Mouse (Mus musculus) urinary bladder, postnatal 0 days (tissue): ENCODE measurements around the gene 2410015M20Rik. TPM values are rescaled to one million over a fixed set of nuclear protein-coding genes. Genes with fewer than 3 reads are reported as not detected.

Experiments used
- polyA plus RNA-seq: library from polyadenylated mRNA; unstranded; fragments of >200 nt; fragmentation: Nextera tagmentation; extraction: Ambion mirVana; gene quantifications from 2 replicates; pipeline ENCODE4 v1.2.1, GENCODE M21; 2015

Gene 2410015M20Rik
- 232 and 244 TPM in 2 replicates for polyA plus RNA-seq

DNA sequence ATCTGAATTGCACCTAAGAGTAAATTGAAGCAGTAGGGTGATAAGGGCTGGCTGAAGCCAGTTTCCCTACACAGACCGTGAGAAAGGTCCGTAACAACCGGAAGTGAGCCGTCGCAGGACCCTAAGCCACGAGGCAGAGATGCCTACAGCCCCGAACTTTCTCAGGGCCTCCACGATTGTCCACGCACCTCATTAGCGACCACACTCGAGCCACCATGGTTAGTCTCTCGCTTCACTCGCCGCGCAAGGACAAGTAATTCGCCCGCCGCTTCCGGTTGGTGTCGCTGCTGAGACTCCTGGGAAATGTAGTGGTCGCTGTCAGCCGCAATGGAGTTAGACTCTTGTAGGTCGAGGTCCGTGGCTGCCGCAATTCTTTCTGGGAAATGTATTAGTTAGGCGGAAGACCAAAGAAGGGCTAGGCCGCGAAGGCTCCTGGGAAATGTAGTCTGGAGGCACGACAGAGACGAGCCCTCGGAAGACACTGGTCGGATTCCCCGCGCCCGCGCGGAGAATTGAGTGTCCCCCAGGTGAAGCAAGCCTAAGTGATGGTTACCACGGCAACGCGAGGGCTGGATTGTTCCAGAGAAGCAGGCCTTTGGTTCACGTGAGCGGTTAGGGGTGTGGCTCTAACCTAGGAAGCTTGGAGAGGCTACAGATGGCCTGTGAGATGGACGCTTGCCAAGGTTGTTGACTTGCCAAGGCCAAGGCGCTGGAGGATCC lies at the start of gene 2410015M20Rik:
Gene 2410015M20Rik (minus strand): TSS at position 320 of the 720 bp plus-strand sequence.

DNA sequence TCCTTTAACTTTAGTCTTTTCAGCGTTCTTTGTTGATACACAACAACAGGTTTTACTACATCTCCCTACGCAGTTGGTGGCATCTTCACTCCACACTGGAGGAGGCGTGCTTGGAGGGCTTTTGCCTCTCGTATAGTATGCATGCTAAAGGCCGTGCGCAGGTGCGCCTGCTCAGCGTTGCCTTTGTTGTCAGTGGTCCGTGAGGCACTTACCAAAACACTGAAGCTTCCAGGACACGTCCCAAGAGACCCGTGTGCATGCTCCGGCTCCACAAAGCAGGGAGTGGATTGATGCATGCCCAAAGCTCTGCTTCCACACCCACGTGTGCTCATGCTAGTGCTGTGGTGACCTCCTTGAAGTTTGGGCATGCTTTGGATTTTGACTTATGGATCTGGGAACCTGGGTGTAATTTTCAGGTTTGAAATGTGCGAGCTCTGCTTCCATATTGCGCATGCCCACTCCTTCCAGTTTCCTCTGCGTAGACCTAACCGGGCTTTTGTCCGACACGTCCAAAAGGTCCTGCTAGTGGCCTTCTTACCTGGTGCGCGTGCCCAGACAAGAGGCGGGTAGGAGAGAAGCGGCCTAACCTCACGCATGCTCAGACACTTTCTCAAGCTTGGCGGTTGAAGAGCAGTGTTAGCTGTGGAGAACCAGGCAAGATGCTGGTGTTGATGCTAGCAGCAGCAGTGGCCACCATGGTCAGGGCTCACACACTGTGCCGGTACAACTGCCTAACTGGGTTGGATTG lies 18.1 kb upstream of the 2410015M20Rik start, which contains the start of gene Catsperd:
Gene Catsperd (plus strand): TSS at position 614 of the 748 bp plus-strand sequence.

DNA sequence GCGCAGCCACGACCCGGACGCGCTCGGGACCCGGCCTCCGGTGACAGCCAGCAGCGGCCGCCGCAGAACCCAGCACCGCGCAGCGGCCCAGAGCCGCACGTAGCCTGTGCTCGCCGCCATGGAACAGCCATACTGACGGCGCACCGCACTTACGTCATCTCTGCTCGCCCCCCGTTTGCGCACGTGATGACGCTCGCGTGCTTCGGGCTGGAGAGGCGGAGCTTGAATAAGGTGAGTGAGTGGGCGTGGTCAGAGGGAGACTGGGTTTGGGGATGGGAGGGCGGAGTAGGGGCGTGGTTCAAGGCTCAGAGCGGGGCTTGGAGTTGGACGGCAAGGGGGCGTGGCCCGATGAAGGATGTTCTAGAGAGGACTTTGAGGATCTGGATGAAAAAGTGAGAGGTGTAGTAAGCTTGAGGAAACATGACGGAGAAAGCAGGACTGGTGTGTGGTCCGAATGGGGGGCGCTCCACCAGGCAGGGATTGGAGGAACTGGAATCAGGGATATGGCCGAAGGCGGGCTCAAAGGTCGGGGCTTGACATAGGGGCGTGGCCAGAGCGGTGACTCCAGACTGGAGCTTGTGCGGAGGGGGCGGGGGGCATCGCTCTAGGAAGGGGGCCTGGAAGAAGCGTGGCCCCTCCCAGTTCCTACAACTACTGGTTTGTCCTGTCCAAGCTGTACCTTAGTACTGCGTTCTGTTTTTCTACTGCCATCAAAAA lies 17.3 kb upstream of the 2410015M20Rik start, which contains the start of gene Lonp1:
Gene Lonp1 (minus strand): TSS at position 134 of the 717 bp plus-strand sequence.

DNA sequence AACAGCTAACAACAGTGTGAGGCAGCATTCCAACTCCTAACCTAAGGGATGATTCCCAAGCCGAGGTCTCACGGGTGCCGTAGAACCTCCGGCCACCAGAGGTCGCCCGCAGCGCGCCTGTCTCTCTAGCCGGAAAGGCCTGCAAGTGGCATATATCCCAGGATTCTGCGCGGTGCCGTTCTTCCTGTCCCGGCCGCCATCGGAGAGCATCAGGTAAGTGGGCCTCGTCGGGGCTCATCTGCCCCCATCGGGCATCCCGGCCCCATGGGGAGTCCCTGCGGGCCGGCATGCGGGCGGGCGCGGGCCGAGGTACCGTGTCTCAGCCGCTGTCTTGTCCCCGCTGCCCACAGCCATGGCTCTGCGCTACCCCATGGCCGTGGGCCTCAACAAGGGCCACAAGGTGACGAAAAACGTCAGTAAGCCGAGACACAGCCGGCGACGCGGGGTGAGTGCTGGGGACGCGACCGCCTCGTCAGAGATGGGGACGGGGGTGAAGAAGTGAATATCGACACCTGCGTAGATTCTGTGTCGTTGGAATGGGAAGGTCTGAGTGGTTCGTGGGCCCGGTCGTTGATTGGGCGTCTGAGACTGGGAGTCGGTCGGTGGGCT lies 3.8 kb upstream of the 2410015M20Rik start, which contains the start of gene Rpl36:
Gene Rpl36 (plus strand): TSS at position 181 of the 609 bp plus-strand sequence.

DNA sequence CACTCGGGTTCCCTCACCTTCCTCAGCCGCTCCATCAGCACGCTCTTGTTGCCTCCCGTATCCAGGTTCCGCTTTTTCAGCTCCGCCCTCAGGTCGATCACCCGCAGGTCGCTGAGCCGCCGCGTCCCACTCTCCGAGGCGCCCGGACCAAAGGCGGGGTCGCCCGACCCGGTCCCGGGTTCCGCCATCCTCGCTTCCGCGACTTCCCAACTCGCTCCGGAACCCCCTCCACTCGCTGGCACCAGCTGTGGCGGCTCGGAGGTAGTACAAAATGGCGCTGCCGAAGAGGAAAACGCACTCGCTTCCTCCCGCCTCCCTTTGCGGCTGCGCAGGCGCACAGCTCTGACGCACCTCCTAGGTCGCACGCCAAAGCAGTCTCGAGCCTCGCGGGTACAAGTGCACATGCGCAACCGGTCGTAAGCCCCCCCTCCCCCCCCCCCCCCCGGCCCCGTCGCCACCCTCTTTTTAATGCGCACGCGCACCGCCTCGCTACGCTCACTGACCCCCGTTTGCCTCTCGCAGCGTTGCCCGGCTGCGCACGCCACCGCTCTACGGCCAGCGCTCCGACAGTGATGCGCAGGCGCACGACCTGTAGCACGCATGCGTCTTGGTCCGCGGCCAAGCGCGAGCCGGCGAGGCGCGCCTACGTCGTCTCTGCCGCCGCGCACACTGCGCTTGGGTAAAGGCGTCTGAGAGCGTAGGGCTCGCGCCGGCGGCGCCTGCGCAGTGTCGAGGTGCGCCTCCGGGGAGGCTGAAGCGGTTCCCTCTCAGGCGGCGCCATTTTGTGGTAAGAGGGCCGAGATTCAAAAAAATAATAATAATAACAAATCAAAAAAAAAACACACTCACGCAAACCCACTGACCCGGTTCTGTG lies 25.1 kb downstream of the 2410015M20Rik start, which contains the start of the genes Safb2 and Safb:
Gene Safb2 (minus strand): TSS at position 329 of the 874 bp plus-strand sequence.
Gene Safb (plus strand): TSS at position 569 of the 874 bp plus-strand sequence.

Other genes starting within 250 kb of the 2410015M20Rik start
- 37.4 and 42.8 TPM in 2 replicates for gene Ptprs, start 133.3 kb downstream of the 2410015M20Rik start, polyA plus RNA-seq
- gene Znrf4, start 97.3 kb downstream of the 2410015M20Rik start, polyA plus RNA-seq, result not detected in 2 replicates
- 9.6 and 11.7 TPM in 2 replicates for gene Gm20219, start 55.4 kb downstream of the 2410015M20Rik start, polyA plus RNA-seq
- 28.1 and 30.2 TPM in 2 replicates for gene Safb2, start 25.2 kb downstream of the 2410015M20Rik start, polyA plus RNA-seq
- 33.7 and 43.2 TPM in 2 replicates for gene Safb, start 24.9 kb downstream of the 2410015M20Rik start, polyA plus RNA-seq
- gene Rpl36, start 3.6 kb upstream of the 2410015M20Rik start, polyA plus RNA-seq, result 1,651 and 1,836 TPM in 2 replicates
- gene Lonp1, start 17.1 kb upstream of the 2410015M20Rik start, polyA plus RNA-seq, result 28.0 and 29.6 TPM in 2 replicates
- 4.6 TPM in 2 replicates for gene Catsperd, start 18.4 kb upstream of the 2410015M20Rik start, polyA plus RNA-seq
- gene Ranbp3, start 63.5 kb upstream of the 2410015M20Rik start, polyA plus RNA-seq, result 45.2 and 45.5 TPM in 2 replicates
- gene Ndufa11, start 108.0 kb upstream of the 2410015M20Rik start, polyA plus RNA-seq, result 524 and 561 TPM in 2 replicates
- gene Vmac, start 108.3 kb upstream of the 2410015M20Rik start, polyA plus RNA-seq, result 16.6 and 18.3 TPM in 2 replicates
- 13.4 and 14.0 TPM in 2 replicates for gene Nrtn, start 147.8 kb upstream of the 2410015M20Rik start, polyA plus RNA-seq
- 19.8 and 24.6 TPM in 2 replicates for gene Dus3l, start 155.0 kb upstream of the 2410015M20Rik start, polyA plus RNA-seq
- 0.19 and 0.31 TPM in 2 replicates for gene Prr22, start 160.5 kb upstream of the 2410015M20Rik start, polyA plus RNA-seq
- gene Rfx2, start 221.2 kb upstream of the 2410015M20Rik start, polyA plus RNA-seq, result 3.7 and 4.2 TPM in 2 replicates